Mouse (Mus musculus) liver, postnatal 0 days (tissue): ENCODE results near the gene Drc7.

Source experiments
- CTCF ChIP-seq: sonication (generic); IDR thresholded peaks from 2 replicates; pipeline ENCODE4 v1.5.1; 2016; ENCODE audit warnings: antibody characterized with exemption, low read depth
- EP300 ChIP-seq: IDR thresholded peaks from 2 replicates; pipeline ENCODE4 v1.6.1; 2016; ENCODE audit warnings: antibody characterized with exemption, low read depth, mild to moderate bottlenecking

DNA sequence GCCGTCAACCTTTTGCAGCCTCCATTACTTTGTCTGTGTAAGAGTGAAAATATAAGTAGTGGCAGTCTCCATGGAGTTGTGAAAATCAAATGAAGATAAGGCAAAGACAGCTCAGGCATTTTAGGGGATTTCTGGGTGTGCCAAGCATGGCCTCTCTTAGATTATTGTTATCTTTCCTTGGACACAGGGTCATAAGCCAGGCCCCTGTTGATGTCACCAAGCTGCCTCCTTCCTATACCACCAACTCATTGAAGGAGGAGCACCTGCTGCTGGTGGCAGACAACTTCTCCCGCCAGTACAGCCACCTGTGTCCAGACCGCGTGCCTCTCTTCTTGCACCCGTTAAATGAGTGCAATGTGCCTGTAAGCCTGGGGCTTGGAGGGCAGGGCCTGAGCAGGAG, 1.5 kb downstream of the Drc7 start:
- TF ChIP-seq CTCF (no peak), EP300 (peak; percentile 40; the same call in 1 of the 2 replicates)
